Mouse (Mus musculus): ENCODE results near the gene Kdm2a. TPM values are rescaled to one million over a fixed set of nuclear protein-coding genes. Genes with fewer than 3 reads are reported as not detected.
"Not testable (repeated sequence)": the region's sequence is repeated elsewhere in the genome, so short reads cannot be mapped to it uniquely, and the experiment has no call there.

The Kdm2a gene
- polyA plus RNA-seq, 1 experiment from 2014 or later, result 25.4 TPM

- no peak overlapping the region for H3K9ac ChIP-seq
- no peaks in the 10 kb centered on the region for H3K9me3 ChIP-seq (replicated peaks)
- no peak overlapping the region for H3K4me2 ChIP-seq
- no peak overlapping the region for H3K27ac ChIP-seq
- H3K4me3 ChIP-seq, result no peak overlapping the region
- no peaks in the 10 kb centered on the region for H3K36me3 ChIP-seq
- 63% methylated on average over 2 of the region's 2 CpGs for WGBS (ENCODE audit: insufficient replicate concordance)
- 0 out of 2 replicates have a peak, but pooled peaks cover 4% of the 10 kb centered on the region for H3K27me3 ChIP-seq (replicated peaks)
- no peak for ATAC-seq
- peaks cover 10% of the 10 kb centered on the region; the same call in 1 of the 2 replicates for H3K4me1 ChIP-seq
These were observed 6.8 kb upstream of the Kdm2a start for GRCm38 (mm10) chr19:4404840-4405239.

GRCm38 (mm10) chr19:4398959-4399358, 874 bp upstream of the Kdm2a start:
- H3K4me2 ChIP-seq, result 0 out of 2 replicates have a peak overlapping the region, but pooled peaks have one; percentile 98

GRCm38 (mm10) chr19:4398630-4398948, 504 bp upstream of the Kdm2a start:
- Histone ChIP-seq H3K4me2 (peak overlapping the region; percentile 98), H3K27me3 (replicated peaks) (peaks cover 10% of the 10 kb centered on the region), H3K9me3 (replicated peaks) (no peaks in the 10 kb centered on the region), H3K9ac (peak overlapping the region; percentile 100), H3K4me3 (peak overlapping the region; percentile 98), H3K27ac (peak overlapping the region; percentile 96; the same call in 1 of the 2 replicates), H3K4me1 (peaks cover 23% of the 10 kb centered on the region), H3K36me3 (peaks cover 2% of the 10 kb centered on the region)
- no peak for ATAC-seq
- WGBS (ENCODE audit: insufficient replicate concordance), result 39% methylated on average over 8 of the region's 8 CpGs

More at GRCm38 (mm10) chr19:4398959-4399358, 874 bp upstream of the Kdm2a start:
- Histone ChIP-seq H3K27me3 (replicated peaks) (peaks cover 10% of the 10 kb centered on the region), H3K4me1 (peaks cover 21% of the 10 kb centered on the region), H3K4me3 (no peak overlapping the region), H3K9me3 (replicated peaks) (no peaks in the 10 kb centered on the region), H3K9ac (no peak overlapping the region), H3K27ac (no peak overlapping the region), H3K36me3 (no peaks in the 10 kb centered on the region)
- WGBS (ENCODE audit: insufficient replicate concordance), result 57% methylated on average over 4 of the region's 4 CpGs
- no peak for ATAC-seq

GRCm38 (mm10) chr19:4396998-4397797, 887 bp downstream of the Kdm2a start:
- peak; percentile 93 for ATAC-seq
- Histone ChIP-seq H3K4me2 (peak overlapping the region; percentile 98), H3K27me3 (replicated peaks) (peaks cover 10% of the 10 kb centered on the region), H3K9me3 (replicated peaks) (no peaks in the 10 kb centered on the region), H3K9ac (peak overlapping the region; percentile 100), H3K4me1 (peaks cover 34% of the 10 kb centered on the region), H3K4me3 (peak overlapping the region; percentile 98), H3K27ac (peak overlapping the region; percentile 96), H3K36me3 (peaks cover 14% of the 10 kb centered on the region)
- 1% methylated on average over 77 of the region's 90 CpGs for WGBS (ENCODE audit: insufficient replicate concordance)

GRCm38 (mm10) chr19:4396081-4396997, 1.7 kb downstream of the Kdm2a start:
- 2% methylated on average over 76 of the region's 80 CpGs for WGBS (ENCODE audit: insufficient replicate concordance)
- peak overlapping the region; percentile 100 for H3K9ac ChIP-seq
- peaks cover 40% of the 10 kb centered on the region for H3K4me1 ChIP-seq
- H3K27ac ChIP-seq, result peak overlapping the region; percentile 96
- peak overlapping the region; percentile 98 for H3K4me2 ChIP-seq
- H3K9me3 ChIP-seq (replicated peaks), result no peaks in the 10 kb centered on the region
- peaks cover 10% of the 10 kb centered on the region for H3K27me3 ChIP-seq (replicated peaks)
- peak overlapping the region; percentile 98 for H3K4me3 ChIP-seq
- H3K36me3 ChIP-seq, result peaks cover 22% of the 10 kb centered on the region
- ATAC-seq, result peak; percentile 22

GRCm38 (mm10) chr19:4387276-4387675, 10.8 kb downstream of the Kdm2a start:
- peaks cover 11% of the 10 kb centered on the region for H3K4me1 ChIP-seq
- H3K9ac ChIP-seq, result no peak overlapping the region
- H3K9me3 ChIP-seq (replicated peaks), result no peaks in the 10 kb centered on the region
- no peaks in the 10 kb centered on the region for H3K27me3 ChIP-seq (replicated peaks)
- H3K36me3 ChIP-seq, result peaks cover 69% of the 10 kb centered on the region
- no peak overlapping the region for H3K27ac ChIP-seq
- no peak overlapping the region for H3K4me2 ChIP-seq
- ATAC-seq, result no peak
- no peak overlapping the region for H3K4me3 ChIP-seq

- 73% methylated on average over 4 of the region's 4 CpGs for WGBS (ENCODE audit: insufficient replicate concordance)
- ATAC-seq, result no peak
- Histone ChIP-seq H3K9me3 (replicated peaks) (no peaks in the 10 kb centered on the region), H3K36me3 (peaks cover 62% of the 10 kb centered on the region), H3K4me2 (no peak overlapping the region), H3K4me1 (peaks cover 6% of the 10 kb centered on the region), H3K9ac (no peak overlapping the region), H3K27me3 (replicated peaks) (no peaks in the 10 kb centered on the region), H3K27ac (no peak overlapping the region), H3K4me3 (no peak overlapping the region)
These were observed 13.1 kb downstream of the Kdm2a start for GRCm38 (mm10) chr19:4385026-4385425.

- no peaks in the 10 kb centered on the region for H3K27me3 ChIP-seq (replicated peaks)
- no peak overlapping the region for H3K27ac ChIP-seq
- peaks cover 64% of the 10 kb centered on the region for H3K36me3 ChIP-seq
- no peak overlapping the region for H3K4me3 ChIP-seq
- H3K4me2 ChIP-seq, result no peak overlapping the region
- 22% methylated on average over 1 of the region's 1 CpGs for WGBS (ENCODE audit: insufficient replicate concordance)
- H3K9me3 ChIP-seq (replicated peaks), result no peaks in the 10 kb centered on the region
- H3K9ac ChIP-seq, result no peak overlapping the region
- no peak for ATAC-seq
- peaks cover 6% of the 10 kb centered on the region for H3K4me1 ChIP-seq
These were observed 13.8 kb downstream of the Kdm2a start for GRCm38 (mm10) chr19:4384322-4384721.

GRCm38 (mm10) chr19:4383306-4383705, 14.8 kb downstream of the Kdm2a start:
- no peak overlapping the region for H3K4me3 ChIP-seq
- no peak overlapping the region for H3K9ac ChIP-seq
- H3K36me3 ChIP-seq, result peaks cover 65% of the 10 kb centered on the region
- ATAC-seq, result no peak
- H3K4me2 ChIP-seq, result no peak overlapping the region
- no peak overlapping the region for H3K27ac ChIP-seq
- peaks cover 6% of the 10 kb centered on the region for H3K4me1 ChIP-seq
- H3K27me3 ChIP-seq (replicated peaks), result no peaks in the 10 kb centered on the region
- no peaks in the 10 kb centered on the region for H3K9me3 ChIP-seq (replicated peaks)

- not testable (repeated sequence) for H3K27me3 ChIP-seq (replicated peaks); H3K9me3 ChIP-seq (replicated peaks); ATAC-seq; H3K4me3 ChIP-seq; H3K9ac ChIP-seq; H3K4me2 ChIP-seq; H3K4me1 ChIP-seq; H3K27ac ChIP-seq
- H3K36me3 ChIP-seq, result peaks cover 64% of the 10 kb centered on the region
- WGBS (ENCODE audit: insufficient replicate concordance), result 80% methylated on average over 1 of the region's 1 CpGs
These were observed 15.8 kb downstream of the Kdm2a start for GRCm38 (mm10) chr19:4382303-4382702.

GRCm38 (mm10) chr19:4370656-4371055, 27.4 kb downstream of the Kdm2a start:
- Histone ChIP-seq H3K27ac (no peak overlapping the region), H3K9ac (no peak overlapping the region), H3K36me3 (peaks cover 30% of the 10 kb centered on the region), H3K27me3 (replicated peaks) (no peaks in the 10 kb centered on the region), H3K4me1 (no peaks in the 10 kb centered on the region), H3K9me3 (replicated peaks) (no peaks in the 10 kb centered on the region), H3K4me3 (no peak overlapping the region), H3K4me2 (no peak overlapping the region)
- no peak for ATAC-seq
- WGBS (ENCODE audit: insufficient replicate concordance), result 89% methylated on average over 2 of the region's 2 CpGs

GRCm38 (mm10) chr19:4370254-4370653, 27.8 kb downstream of the Kdm2a start:
- Histone ChIP-seq H3K4me2 (no peak overlapping the region), H3K9me3 (replicated peaks) (no peaks in the 10 kb centered on the region), H3K9ac (no peak overlapping the region), H3K36me3 (peaks cover 32% of the 10 kb centered on the region), H3K4me1 (no peaks in the 10 kb centered on the region), H3K4me3 (no peak overlapping the region), H3K27me3 (replicated peaks) (no peaks in the 10 kb centered on the region), H3K27ac (no peak overlapping the region)
- 59% methylated on average over 1 of the region's 1 CpGs for WGBS (ENCODE audit: insufficient replicate concordance)
- ATAC-seq, result no peak
